Mouse (Mus musculus): ENCODE measurements around the gene Synpr. TPM values are rescaled to one million over a fixed set of nuclear protein-coding genes. Genes with fewer than 3 reads are reported as not detected.

Gene Synpr
- polyA plus RNA-seq, 1 experiment, result not detected

DNA sequence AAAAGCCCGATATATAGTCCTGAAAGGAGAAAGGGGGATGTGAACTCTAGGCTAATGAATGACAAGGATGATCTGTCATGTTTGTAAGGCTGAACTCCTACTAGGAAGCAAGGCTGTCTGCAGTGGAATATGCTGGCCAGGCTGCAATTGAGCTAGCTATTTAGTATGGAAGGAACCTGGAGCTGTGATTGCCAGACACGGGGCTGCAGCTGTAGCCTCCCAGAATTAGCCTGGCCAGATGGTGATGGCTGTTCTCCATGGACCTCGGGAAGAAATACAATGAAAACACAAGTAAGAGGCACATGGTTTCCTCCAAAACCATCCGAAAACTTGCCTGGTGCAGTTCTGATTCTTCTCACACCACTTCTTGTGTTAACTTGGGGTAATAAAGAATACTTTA is 51.6 kb downstream of the Synpr start:
- Histone ChIP-seq H3K27ac (ENCODE audit: control insufficient read depth, insufficient read depth, low read depth, low read length, poor library complexity) (no peak overlapping the region), H3K4me3 (replicated peaks; ENCODE audit: control insufficient read depth, low read depth, low read length) (no peak overlapping the region), H3K4me1 (ENCODE audit: control insufficient read depth, insufficient read depth, low read length) (no peaks in the 10 kb centered on the region)
- WGBS, result 67% methylated on average over 4 of the region's 4 CpGs
- TF ChIP-seq POLR2A (IDR thresholded peaks at IDR 0.05; ENCODE audit: borderline replicate concordance, control insufficient read depth, low read depth, low read length), result no peak
- TF ChIP-seq CTCF (IDR thresholded peaks at IDR 0.05; ENCODE audit: control insufficient read depth, insufficient read depth, low read length), result no peak

DNA sequence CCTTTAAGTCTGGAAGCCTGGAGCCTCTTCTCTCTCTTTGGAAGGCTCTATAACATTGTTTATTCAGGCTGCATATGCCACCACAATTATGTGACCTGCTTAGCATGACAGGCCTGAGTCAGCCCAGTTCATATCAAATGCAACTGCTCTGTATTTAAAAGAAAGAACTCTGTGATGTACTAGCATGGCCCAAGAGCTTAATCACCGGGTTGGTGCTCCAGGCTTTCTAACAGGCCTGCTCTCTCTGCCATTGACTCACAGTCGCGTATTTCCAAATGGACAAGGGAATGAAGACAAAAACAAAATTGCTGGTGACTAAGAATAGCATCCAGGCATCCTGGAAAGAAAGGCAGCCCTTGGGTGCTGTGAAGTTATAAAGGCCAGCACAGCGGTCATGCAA is 56.1 kb downstream of the Synpr start:
- WGBS, result 80% methylated on average over 4 of the region's 4 CpGs
- H3K27ac ChIP-seq (ENCODE audit: control insufficient read depth, insufficient read depth, low read depth, low read length, poor library complexity), result no peak overlapping the region
- no peak overlapping the region for H3K4me3 ChIP-seq (replicated peaks; ENCODE audit: control insufficient read depth, low read depth, low read length)
- TF ChIP-seq CTCF (IDR thresholded peaks at IDR 0.05; ENCODE audit: control insufficient read depth, insufficient read depth, low read length) (no peak), POLR2A (IDR thresholded peaks at IDR 0.05; ENCODE audit: borderline replicate concordance, control insufficient read depth, low read depth, low read length) (no peak)
- H3K4me1 ChIP-seq (ENCODE audit: control insufficient read depth, insufficient read depth, low read length), result no peaks in the 10 kb centered on the region

DNA sequence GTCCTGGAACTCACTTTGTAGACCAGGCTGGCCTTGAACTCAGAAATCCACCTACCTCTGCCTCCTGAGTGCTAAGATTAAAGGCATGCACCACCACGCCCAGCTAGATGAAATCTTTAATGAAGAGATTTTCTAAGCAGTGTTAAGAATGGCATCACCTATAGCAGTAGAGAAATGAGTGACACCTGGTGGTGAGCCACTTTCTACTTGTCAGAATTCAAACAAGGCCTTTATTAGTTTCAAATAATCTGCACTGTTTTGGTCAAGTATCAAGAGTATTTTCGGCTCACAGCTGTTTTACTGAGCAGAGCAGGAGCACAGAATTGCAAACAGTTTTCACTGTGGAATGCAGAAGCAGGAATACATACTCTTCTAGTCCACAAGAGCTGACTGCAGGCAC is 59.7 kb downstream of the Synpr start:
- Histone ChIP-seq H3K27ac (ENCODE audit: control insufficient read depth, insufficient read depth, low read depth, low read length, poor library complexity) (no peak overlapping the region), H3K4me1 (ENCODE audit: control insufficient read depth, insufficient read depth, low read length) (no peaks in the 10 kb centered on the region), H3K4me3 (replicated peaks; ENCODE audit: control insufficient read depth, low read depth, low read length) (no peak overlapping the region)
- no peak for TF ChIP-seq POLR2A (IDR thresholded peaks at IDR 0.05; ENCODE audit: borderline replicate concordance, control insufficient read depth, low read depth, low read length)
- no peak for TF ChIP-seq CTCF (IDR thresholded peaks at IDR 0.05; ENCODE audit: control insufficient read depth, insufficient read depth, low read length)
- 56% methylated on average over 2 of the region's 2 CpGs for WGBS

DNA sequence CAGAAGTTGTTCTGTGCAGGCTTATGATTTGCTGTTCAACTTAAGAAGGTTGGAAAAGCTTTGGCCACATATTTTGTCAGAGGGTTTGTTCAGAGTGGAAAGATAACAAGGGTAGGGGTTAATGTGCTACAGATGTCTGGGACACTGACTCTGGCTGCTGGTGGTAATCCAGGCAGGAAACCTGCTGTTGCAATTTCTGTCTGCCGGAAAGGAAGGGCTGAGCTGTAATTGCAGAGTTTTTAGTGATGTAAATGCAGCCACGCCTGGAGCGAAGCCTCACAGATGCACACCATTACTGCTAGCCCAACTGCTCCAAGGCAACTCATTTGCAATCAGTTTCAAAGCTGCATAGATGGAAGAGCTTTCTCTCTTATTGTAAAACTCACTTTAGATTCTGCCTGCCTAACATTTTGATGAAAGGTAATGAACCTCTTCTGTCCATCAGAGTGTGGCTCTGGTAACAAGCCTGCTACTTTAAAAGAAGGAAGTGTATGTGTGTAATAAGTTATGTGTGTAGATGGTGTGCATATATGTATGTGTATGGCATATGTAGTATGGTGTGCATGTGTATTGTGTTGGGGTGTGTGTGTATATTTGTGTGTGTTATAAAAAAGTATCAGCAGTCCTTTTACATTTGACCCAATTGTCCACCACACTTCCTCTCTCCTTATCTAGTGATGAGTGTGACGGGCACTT is 64.7 kb downstream of the Synpr start:
- TF ChIP-seq POLR2A (IDR thresholded peaks at IDR 0.05; ENCODE audit: borderline replicate concordance, control insufficient read depth, low read depth, low read length), result no peak
- Histone ChIP-seq H3K4me1 (ENCODE audit: control insufficient read depth, insufficient read depth, low read length) (no peaks in the 10 kb centered on the region), H3K4me3 (replicated peaks; ENCODE audit: control insufficient read depth, low read depth, low read length) (no peak overlapping the region), H3K27ac (ENCODE audit: control insufficient read depth, insufficient read depth, low read depth, low read length, poor library complexity) (no peak overlapping the region)
- 36% methylated on average over 4 of the region's 4 CpGs for WGBS

DNA sequence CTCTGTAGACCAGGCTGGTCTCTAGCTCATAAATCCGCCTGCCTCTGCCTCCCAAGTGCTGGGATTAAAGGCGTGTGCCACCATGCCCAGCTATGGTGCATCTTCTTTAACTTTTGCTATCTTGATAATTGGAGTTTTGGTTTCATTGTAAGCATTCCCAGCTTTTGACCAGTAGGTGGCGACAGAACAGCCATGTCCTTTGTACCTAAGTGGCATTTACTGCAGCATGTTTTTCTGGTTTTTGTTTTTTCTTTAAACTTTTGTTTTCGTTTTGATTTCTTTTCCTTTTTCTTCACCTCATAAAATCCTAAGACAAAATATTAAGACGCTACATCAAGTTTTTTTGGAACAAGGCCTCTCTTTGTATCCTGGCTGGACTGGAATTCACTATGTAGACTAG is 69.6 kb downstream of the Synpr start:
- no peak overlapping the region for H3K27ac ChIP-seq (ENCODE audit: control insufficient read depth, insufficient read depth, low read depth, low read length, poor library complexity)
- H3K4me1 ChIP-seq (ENCODE audit: control insufficient read depth, insufficient read depth, low read length), result no peaks in the 10 kb centered on the region; the same call in 1 of the 2 replicates
- TF ChIP-seq POLR2A (IDR thresholded peaks at IDR 0.05; ENCODE audit: borderline replicate concordance, control insufficient read depth, low read depth, low read length) (no peak), CTCF (IDR thresholded peaks at IDR 0.05; ENCODE audit: control insufficient read depth, insufficient read depth, low read length) (no peak)
- whole genome bisulfite sequencing, result 26% methylated on average over 5 of the region's 5 CpGs
- no peak overlapping the region for H3K4me3 ChIP-seq (replicated peaks; ENCODE audit: control insufficient read depth, low read depth, low read length)

GRCm38 (mm10) chr14:13355569-13356362 is 71.2 kb downstream of the Synpr start:
- no peak for TF ChIP-seq CTCF (IDR thresholded peaks at IDR 0.05; ENCODE audit: control insufficient read depth, insufficient read depth, low read length)
- Histone ChIP-seq H3K27ac (ENCODE audit: control insufficient read depth, insufficient read depth, low read depth, low read length, poor library complexity) (no peak overlapping the region), H3K4me3 (replicated peaks; ENCODE audit: control insufficient read depth, low read depth, low read length) (no peak overlapping the region), H3K4me1 (ENCODE audit: control insufficient read depth, insufficient read depth, low read length) (no peaks in the 10 kb centered on the region; the same call in 1 of the 2 replicates)
- WGBS, result 13% methylated on average over 7 of the region's 7 CpGs

- Histone ChIP-seq H3K4me3 (replicated peaks; ENCODE audit: control insufficient read depth, low read depth, low read length) (no peak overlapping the region), H3K4me1 (ENCODE audit: control insufficient read depth, insufficient read depth, low read length) (peaks cover 3% of the 10 kb centered on the region), H3K27ac (ENCODE audit: control insufficient read depth, insufficient read depth, low read depth, low read length, poor library complexity) (no peak overlapping the region)
- WGBS, result 67% methylated on average over 5 of the region's 5 CpGs
- TF ChIP-seq CTCF (IDR thresholded peaks at IDR 0.05; ENCODE audit: control insufficient read depth, insufficient read depth, low read length), result no peak
- no peak for TF ChIP-seq POLR2A (IDR thresholded peaks at IDR 0.05; ENCODE audit: borderline replicate concordance, control insufficient read depth, low read depth, low read length)
Measured at GRCm38 (mm10) chr14:13357101-13357667, 72.6 kb downstream of the Synpr start.

DNA sequence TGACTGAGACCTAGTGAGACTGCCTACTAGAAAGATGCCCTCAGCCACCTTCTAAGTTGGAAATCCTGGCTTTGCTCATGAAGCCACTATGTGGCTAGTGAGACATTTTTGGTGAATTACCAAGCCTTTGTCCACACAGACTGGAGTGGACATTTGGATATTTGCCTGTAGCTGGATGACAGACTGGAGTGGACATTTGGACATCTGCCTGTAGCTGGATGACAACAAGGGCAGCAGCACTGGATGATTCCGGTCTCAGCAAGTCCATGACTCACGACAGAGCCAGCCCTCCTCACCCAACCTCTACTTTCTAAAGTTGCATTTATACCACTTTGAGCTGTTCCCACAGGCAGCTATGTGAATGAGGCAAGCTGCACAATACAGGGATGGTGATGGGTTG is 73.5 kb downstream of the Synpr start:
- 70% methylated on average over 2 of the region's 2 CpGs for WGBS
- H3K4me3 ChIP-seq (replicated peaks; ENCODE audit: control insufficient read depth, low read depth, low read length), result no peak overlapping the region
- H3K4me1 ChIP-seq (ENCODE audit: control insufficient read depth, insufficient read depth, low read length), result peaks cover 3% of the 10 kb centered on the region
- H3K27ac ChIP-seq (ENCODE audit: control insufficient read depth, insufficient read depth, low read depth, low read length, poor library complexity), result no peak overlapping the region
- TF ChIP-seq CTCF (IDR thresholded peaks at IDR 0.05; ENCODE audit: control insufficient read depth, insufficient read depth, low read length), result no peak
- TF ChIP-seq POLR2A (IDR thresholded peaks at IDR 0.05; ENCODE audit: borderline replicate concordance, control insufficient read depth, low read depth, low read length), result no peak

Measured in bone marrow, adult 2 months (tissue).